Mouse (Mus musculus) heart, adult 2 months (tissue): ENCODE results near the gene Tspo2.

Experiments
- CTCF ChIP-seq: fragments of 200-600 bp; IDR thresholded peaks from 2 replicates; pipeline ENCODE4 v1.8.1; 2022; ENCODE audit warnings: antibody characterized with exemption, mild to moderate bottlenecking, moderate library complexity
- EP300 ChIP-seq: fragments of 200-500 bp; IDR thresholded peaks from 2 replicates; pipeline ENCODE4 v1.6.1; 2011; ENCODE audit warnings: low read depth, low read length, control low read depth; ENCODE audit not compliant: insufficient read depth
- POLR2A ChIP-seq: fragments of 200-500 bp; IDR thresholded peaks from 2 replicates; pipeline ENCODE4 v1.6.1; 2011; ENCODE audit warnings: mild to moderate bottlenecking, low read depth, low read length, control low read depth; ENCODE audit not compliant: insufficient read depth

- TF ChIP-seq POLR2A (no peak), CTCF (no peak), EP300 (no peak)
Measured at GRCm38 (mm10) chr17:48497986-48498385, 46.7 kb upstream of the Tspo2 start.
